Mouse (Mus musculus): Measurements from ENCODE around the gene Rasgef1a. TPM values are rescaled to one million over a fixed set of nuclear protein-coding genes. Genes with fewer than 3 reads are reported as not detected.

The Rasgef1a gene
- polyA plus RNA-seq, 1 experiment from 2014 or later: 0.57 TPM

Small RNA genes within 50 kb of the gene (microRNA-seq; reads per million reads assigned to microRNA genes)
- not detected for gene Mir7044

Other genes starting within 250 kb of the Rasgef1a start
- 185 and 192 TPM in 2 replicates for gene Zfp637, start 170.3 kb upstream of the Rasgef1a start, polyA plus RNA-seq (2015; fragmentation: Nextera tagmentation; extraction: Ambion mirVana)
- 15.1 and 17.1 TPM in 2 replicates for gene Zfp239, start 149.3 kb upstream of the Rasgef1a start, polyA plus RNA-seq (2015; fragmentation: Nextera tagmentation; extraction: Ambion mirVana)
- gene Hnrnpf, start 111.1 kb upstream of the Rasgef1a start, polyA plus RNA-seq (2015; fragmentation: Nextera tagmentation; extraction: Ambion mirVana): 514 and 545 TPM in 2 replicates
- 3.0 and 4.1 TPM in 2 replicates for gene Fxyd4, start 73.7 kb upstream of the Rasgef1a start, polyA plus RNA-seq (2015; fragmentation: Nextera tagmentation; extraction: Ambion mirVana)
- 7.5 and 8.3 TPM in 2 replicates for gene Csgalnact2, start 127.7 kb downstream of the Rasgef1a start, polyA plus RNA-seq (2015; fragmentation: Nextera tagmentation; extraction: Ambion mirVana)
- gene Ret, start 186.3 kb downstream of the Rasgef1a start, polyA plus RNA-seq (2015; fragmentation: Nextera tagmentation; extraction: Ambion mirVana): 0.55 and 0.65 TPM in 2 replicates